Mouse (Mus musculus) testis, adult 2 months (tissue): ENCODE results near the gene Sds. TPM values are rescaled to one million over a fixed set of nuclear protein-coding genes. Genes with fewer than 3 reads are reported as not detected.

ENCODE experiments used
- H3K27ac ChIP-seq: fragments of 200-500 bp; 2 replicates; pipeline ENCODE4 v1.5.1; 2012; ENCODE audit warnings: low read depth, low read length; ENCODE audit not compliant: control insufficient read depth, insufficient read depth
- H3K27me3 ChIP-seq: fragments of 200-500 bp; 2 replicates; pipeline ENCODE4 v1.6.1; 2012; ENCODE audit warnings: mild to moderate bottlenecking, low read length, moderate library complexity; ENCODE audit not compliant: control insufficient read depth, insufficient read depth
- H3K36me3 ChIP-seq: fragments of 200-500 bp; 2 replicates; pipeline ENCODE4 v1.6.1; 2012; ENCODE audit warnings: mild to moderate bottlenecking, low read length; ENCODE audit not compliant: control insufficient read depth, insufficient read depth
- H3K4me1 ChIP-seq: fragments of 200-500 bp; 2 replicates; pipeline ENCODE4 v1.6.1; 2012; ENCODE audit warnings: low read length; ENCODE audit not compliant: control insufficient read depth, insufficient read depth
- H3K4me3 ChIP-seq: fragments of 200-500 bp; 2 replicates; pipeline ENCODE4 v1.5.1; 2012; ENCODE audit warnings: low read depth, mild to moderate bottlenecking, low read length, moderate library complexity, mixed read lengths; ENCODE audit not compliant: control insufficient read depth
- CTCF ChIP-seq: fragments of 200-500 bp; IDR thresholded peaks from 2 replicates; pipeline ENCODE4 v1.5.1; 2012; ENCODE audit warnings: low read depth, mild to moderate bottlenecking, inconsistent platforms, low read length, moderate library complexity; ENCODE audit not compliant: control insufficient read depth, insufficient read depth, insufficient replicate concordance
- POLR2A ChIP-seq: fragments of 200-500 bp; IDR thresholded peaks from 2 replicates; pipeline ENCODE4 v1.6.1; 2012; ENCODE audit warnings: low read depth, mild to moderate bottlenecking, inconsistent platforms, low read length, moderate library complexity; ENCODE audit not compliant: control insufficient read depth
- polyA plus RNA-seq: library from polyadenylated mRNA; depleted of rRNA; stranded (reverse); fragments of >200 nt; gene quantifications from 2 replicates; pipeline ENCODE4 v1.2.3, GENCODE M21; 2012; rRNA removed

Sds gene
- polyA plus RNA-seq, 1 experiment = 1.1 TPM

DNA sequence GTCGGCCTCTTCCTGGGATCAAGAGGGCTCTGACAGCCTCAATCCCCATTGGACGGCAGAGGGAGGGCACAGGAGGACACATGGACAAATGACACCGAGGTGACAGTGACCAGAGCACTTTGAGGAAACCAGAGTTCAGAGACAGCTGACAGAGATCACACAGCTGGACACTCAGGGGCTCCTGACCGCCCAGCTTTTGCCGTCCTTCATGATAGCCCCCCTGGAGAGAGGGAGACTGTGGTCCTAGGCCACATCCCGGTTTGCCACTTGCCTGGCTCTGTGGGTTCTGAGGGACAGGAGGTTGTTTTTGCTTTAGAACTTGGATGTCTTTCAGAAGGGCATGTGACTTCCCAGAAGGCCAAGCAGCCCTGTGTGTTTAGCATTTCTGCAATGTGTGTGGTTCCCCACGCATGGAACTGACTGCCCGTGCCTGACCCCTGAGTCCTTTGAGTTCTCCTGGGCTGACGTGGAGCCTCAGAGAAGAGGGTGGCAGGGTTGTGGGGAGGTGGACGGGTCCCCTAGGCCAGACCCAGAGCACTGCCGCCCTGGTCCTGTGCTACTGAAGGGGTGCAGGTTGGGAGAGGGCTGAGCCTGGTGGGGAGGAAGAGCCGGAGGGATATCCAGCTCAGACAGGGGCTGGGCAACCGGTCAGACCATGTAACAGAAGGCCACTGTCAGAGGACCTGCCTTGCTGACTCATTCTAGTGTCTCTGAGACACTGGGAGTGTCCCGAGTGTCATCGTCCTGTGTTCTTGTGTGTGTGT lies 40.1 kb downstream of the Sds start:
- Histone ChIP-seq H3K27ac (peak overlapping the region; percentile 34; the same call in 1 of the 2 replicates), H3K36me3 (no peaks in the 10 kb centered on the region), H3K4me1 (peaks cover 10% of the 10 kb centered on the region), H3K4me3 (no peak overlapping the region), H3K27me3 (no peaks in the 10 kb centered on the region)
- TF ChIP-seq POLR2A = no peak
- TF ChIP-seq CTCF = no peak

DNA sequence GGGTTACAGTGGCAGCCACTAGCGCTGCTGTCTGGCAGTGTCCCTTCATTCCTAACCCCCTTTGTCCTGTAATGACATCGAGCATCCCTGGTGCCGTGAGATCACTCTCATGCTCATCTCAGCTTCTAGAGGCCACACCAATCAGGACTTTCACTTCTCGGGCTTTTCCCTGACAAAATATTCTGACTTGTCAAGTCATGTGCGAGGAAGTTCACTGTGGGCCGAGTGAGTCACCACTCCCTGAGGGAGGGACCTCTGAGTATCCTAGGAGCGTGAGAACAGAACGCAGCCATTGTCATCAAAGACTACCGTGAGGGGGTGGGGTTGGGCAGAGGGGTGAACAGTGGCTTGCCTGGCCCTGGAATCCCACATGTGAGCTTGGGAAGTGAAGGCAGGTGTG lies 41.2 kb downstream of the Sds start:
- Histone ChIP-seq H3K4me3 (no peak overlapping the region), H3K27ac (no peak overlapping the region; the same call in 1 of the 2 replicates), H3K4me1 (peaks cover 5% of the 10 kb centered on the region), H3K27me3 (no peaks in the 10 kb centered on the region), H3K36me3 (no peaks in the 10 kb centered on the region)
- TF ChIP-seq CTCF (no peak), POLR2A (no peak)

DNA sequence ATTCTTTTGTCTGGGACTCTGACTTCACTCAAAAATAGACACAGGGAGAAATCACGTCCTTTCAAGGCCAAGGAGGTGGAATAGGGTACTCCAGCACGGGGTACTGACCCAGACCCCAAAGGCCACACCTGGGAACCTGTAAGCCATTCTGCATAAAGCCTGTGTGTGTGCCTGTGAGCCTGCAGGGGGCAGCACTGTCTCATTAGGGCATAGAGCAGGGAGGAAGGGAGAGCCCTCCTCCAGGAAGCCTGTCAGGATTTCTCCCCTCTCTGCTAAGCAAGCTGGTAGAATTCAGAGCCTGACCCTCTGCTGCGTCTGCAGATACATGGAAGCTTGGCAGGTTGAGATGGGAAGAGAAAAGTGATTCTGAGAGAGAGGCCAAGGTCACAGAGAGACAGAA lies 46.3 kb downstream of the Sds start:
- Histone ChIP-seq H3K4me1 (peaks cover 2% of the 10 kb centered on the region; the same call in 1 of the 2 replicates), H3K4me3 (no peak overlapping the region), H3K27ac (no peak overlapping the region), H3K36me3 (no peaks in the 10 kb centered on the region), H3K27me3 (no peaks in the 10 kb centered on the region)
- TF ChIP-seq POLR2A (no peak), CTCF (peak; percentile 65; the same call in 1 of the 2 replicates)

DNA sequence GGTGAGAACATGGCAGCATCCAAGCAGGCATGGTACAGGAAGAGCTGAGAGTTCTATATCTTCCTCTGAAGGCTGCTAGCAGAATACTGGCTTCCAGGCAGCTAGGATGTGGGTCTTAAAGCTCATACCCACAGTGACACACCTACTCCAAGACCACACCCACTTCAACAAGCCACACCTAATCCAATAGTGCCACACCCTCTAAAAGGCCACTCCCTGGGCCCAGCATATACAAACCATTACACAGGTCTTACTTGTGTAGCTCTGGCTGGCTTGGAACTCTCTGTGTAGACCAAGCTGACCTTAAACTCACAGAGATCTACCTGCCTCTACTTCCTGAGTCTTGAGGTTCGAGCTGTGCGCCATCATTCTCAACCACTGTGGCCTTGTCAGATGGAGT lies 48.4 kb downstream of the Sds start:
- TF ChIP-seq CTCF = no peak
- no peak for TF ChIP-seq POLR2A
- Histone ChIP-seq H3K4me1 (no peaks in the 10 kb centered on the region; the same call in 1 of the 2 replicates), H3K36me3 (no peaks in the 10 kb centered on the region), H3K27me3 (no peaks in the 10 kb centered on the region), H3K27ac (no peak overlapping the region), H3K4me3 (no peak overlapping the region)

DNA sequence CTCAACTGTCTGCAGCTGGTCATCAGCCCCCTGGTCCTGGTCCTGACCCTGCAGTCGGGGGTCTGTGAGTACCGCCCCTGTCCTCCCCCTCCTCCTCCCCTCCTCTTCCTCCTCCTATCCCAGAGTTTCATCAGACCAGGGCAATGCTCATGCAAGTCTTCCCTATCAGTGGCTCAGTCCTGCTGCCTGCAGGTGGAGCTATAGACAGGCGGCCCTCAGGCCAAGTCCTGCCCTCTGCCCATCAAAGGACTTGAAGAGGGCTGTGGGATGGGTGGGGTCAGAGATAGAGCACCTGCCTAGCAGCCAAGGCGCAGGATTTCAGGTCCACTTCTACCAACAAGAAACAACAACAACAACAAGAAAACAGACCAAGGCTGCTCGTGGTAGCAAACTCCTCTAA lies 49.4 kb downstream of the Sds start:
- Histone ChIP-seq H3K4me1 (no peaks in the 10 kb centered on the region; the same call in 1 of the 2 replicates), H3K27ac (no peak overlapping the region), H3K4me3 (no peak overlapping the region), H3K27me3 (no peaks in the 10 kb centered on the region), H3K36me3 (no peaks in the 10 kb centered on the region)
- no peak for TF ChIP-seq POLR2A
- TF ChIP-seq CTCF = peak; percentile 13; the same call in 1 of the 2 replicates

DNA sequence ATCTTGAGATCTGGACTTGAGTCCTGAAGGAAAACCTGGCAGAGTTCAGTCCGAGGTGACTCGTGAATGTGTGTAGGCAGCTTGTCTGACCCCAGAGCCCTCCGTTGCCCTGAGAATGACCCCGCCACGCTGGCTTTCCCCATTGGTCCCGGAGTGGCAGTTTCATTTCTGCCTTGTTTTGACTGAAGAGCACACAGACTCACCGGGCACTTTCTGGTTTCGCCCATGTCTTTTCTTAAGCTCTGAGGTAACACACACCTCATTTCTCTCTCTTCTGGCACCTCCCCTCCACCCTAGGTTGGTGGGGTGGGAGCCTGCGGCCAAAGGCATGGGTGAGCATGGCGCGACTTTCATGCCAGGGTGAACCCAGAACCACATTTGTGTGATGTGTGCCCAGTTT lies 50.0 kb downstream of the Sds start:
- TF ChIP-seq CTCF (no peak), POLR2A (no peak)

DNA sequence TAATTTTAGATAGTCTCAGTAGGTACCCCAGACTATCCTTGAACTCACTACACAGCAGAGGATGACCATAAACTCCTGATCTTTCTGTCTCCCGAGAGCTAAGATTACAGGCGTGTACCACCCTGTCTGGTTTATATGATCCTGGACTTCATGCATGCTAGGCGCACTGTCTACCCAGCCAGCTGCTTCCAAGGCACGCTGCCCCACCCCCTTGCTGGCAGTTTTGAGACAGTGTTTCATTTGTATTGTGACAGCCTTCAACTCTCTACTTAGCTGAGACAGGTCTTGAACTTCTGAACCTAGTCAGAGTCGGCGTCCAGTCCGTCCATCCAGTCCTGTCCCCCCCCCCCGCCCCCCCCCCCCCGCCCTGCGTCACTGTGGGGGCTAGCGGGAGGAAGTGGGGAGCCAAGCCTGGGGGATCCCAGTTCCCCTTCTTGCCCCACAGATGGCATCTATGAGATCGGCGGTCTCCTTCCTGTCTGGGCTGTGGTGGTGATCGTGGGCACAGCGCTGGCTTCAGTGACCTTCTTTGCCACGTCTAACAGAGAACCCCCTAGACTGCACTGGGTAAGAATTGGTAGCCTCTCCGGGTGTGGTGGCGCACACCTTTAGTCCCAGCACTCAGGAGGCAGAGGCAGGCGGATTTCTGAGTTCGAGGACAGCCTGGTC lies 51.1 kb downstream of the Sds start:
- Histone ChIP-seq H3K27ac (no peak overlapping the region), H3K4me1 (no peaks in the 10 kb centered on the region; the same call in 1 of the 2 replicates), H3K27me3 (no peaks in the 10 kb centered on the region), H3K36me3 (no peaks in the 10 kb centered on the region), H3K4me3 (no peak overlapping the region)
- TF ChIP-seq CTCF = no peak
- TF ChIP-seq POLR2A = no peak

More for the DNA sequence above, 50.0 kb downstream of the Sds start:
- no peaks in the 10 kb centered on the region; the same call in 1 of the 2 replicates for H3K4me1 ChIP-seq
- H3K27me3 ChIP-seq = no peaks in the 10 kb centered on the region
- H3K4me3 ChIP-seq = no peak overlapping the region
- no peaks in the 10 kb centered on the region for H3K36me3 ChIP-seq
- no peak overlapping the region for H3K27ac ChIP-seq

DNA sequence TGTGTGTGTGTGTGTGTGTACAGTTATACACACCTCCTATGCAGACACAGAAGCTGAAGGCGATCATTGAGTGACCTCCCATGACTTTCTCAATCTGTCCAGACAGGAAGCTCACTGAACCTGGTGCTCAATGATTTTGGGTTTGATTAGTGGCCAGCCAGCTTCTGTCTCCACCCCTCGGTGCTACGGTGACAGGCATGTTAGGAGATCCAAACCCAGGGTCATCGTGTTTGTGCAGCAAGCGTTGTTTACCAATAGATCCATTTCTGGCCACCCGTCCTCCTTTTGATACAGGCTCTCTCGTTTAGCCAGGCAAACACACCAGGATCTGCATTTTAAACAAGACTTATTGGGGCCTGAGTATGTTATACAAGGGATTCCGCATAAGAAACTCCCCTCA lies 55.3 kb downstream of the Sds start:
- no peak overlapping the region for H3K27ac ChIP-seq
- no peak overlapping the region for H3K4me3 ChIP-seq
- TF ChIP-seq POLR2A (no peak), CTCF (no peak)
- no peaks in the 10 kb centered on the region for H3K36me3 ChIP-seq
- H3K4me1 ChIP-seq = no peaks in the 10 kb centered on the region; the same call in 1 of the 2 replicates
- no peaks in the 10 kb centered on the region for H3K27me3 ChIP-seq

Other genes starting within 250 kb of the Sds start
- 0.10 and 0.14 TPM in 2 replicates for gene Lhx5, start 44.8 kb upstream of the Sds start, polyA plus RNA-seq
- gene Sdsl, start 3.7 kb upstream of the Sds start, polyA plus RNA-seq = 4.9 and 6.1 TPM in 2 replicates
- gene Plbd2, start 27.1 kb downstream of the Sds start, polyA plus RNA-seq = 80.7 and 86.2 TPM in 2 replicates
- gene Slc8b1, start 34.6 kb downstream of the Sds start, polyA plus RNA-seq = 3.2 and 3.4 TPM in 2 replicates
- 18.7 and 20.7 TPM in 2 replicates for gene Tpcn1, start 112.1 kb downstream of the Sds start, polyA plus RNA-seq
- gene Iqcd, start 112.5 kb downstream of the Sds start, polyA plus RNA-seq = 77.3 and 85.9 TPM in 2 replicates
- gene Rita1, start 136.1 kb downstream of the Sds start, polyA plus RNA-seq = 9.0 and 13.2 TPM in 2 replicates
- gene Ddx54, start 136.2 kb downstream of the Sds start, polyA plus RNA-seq = 14.9 and 16.6 TPM in 2 replicates
- gene Cfap73, start 157.7 kb downstream of the Sds start, polyA plus RNA-seq = 6.4 and 7.8 TPM in 2 replicates
- 20.0 and 20.9 TPM in 2 replicates for gene Rasal1, start 172.3 kb downstream of the Sds start, polyA plus RNA-seq
- 38.6 and 46.0 TPM in 2 replicates for gene Dtx1, start 235.4 kb downstream of the Sds start, polyA plus RNA-seq